28 mouse cellular contexts compared by ENCODE assay signal in genomic region chr13:7691232-7691631, GRCm38 (mm10).
"Had no signal": no experiment of that assay in that cellular context is flagged by ENCODE, and none has a peak within 500 bp of the region (broad histone marks: within the 10 kb centered on the region; RNA-seq: fewer than 3 reads in every experiment).

No protein-coding gene starts in this region.

- H3K27me3 ChIP-seq: embryonic facial prominence, embryonic 12.5 days; embryonic facial prominence, embryonic 13.5 days; embryonic facial prominence, embryonic 15.5 days; forebrain, embryonic 12.5 days; forebrain, embryonic 13.5 days; forebrain, embryonic 15.5 days had no signal

- H3K4me3 ChIP-seq: embryonic facial prominence, embryonic 10.5 days; embryonic facial prominence, embryonic 12.5 days; embryonic facial prominence, embryonic 13.5 days; embryonic facial prominence, embryonic 15.5 days; erythroblast, embryonic 14.5 days; forebrain, embryonic 10.5 days; forebrain, embryonic 12.5 days; forebrain, embryonic 13.5 days; forebrain, embryonic 15.5 days; gastrocnemius, adult 2 months; heart, adult 2 months had no signal

- ATAC-seq: forebrain, embryonic 13.5 days; forebrain, embryonic 14.5 days; forebrain, embryonic 15.5 days; forebrain, embryonic 16.5 days; forebrain, postnatal 0 days had no signal

- H3K9me3 ChIP-seq: embryonic facial prominence, embryonic 10.5 days; embryonic facial prominence, embryonic 12.5 days; embryonic facial prominence, embryonic 13.5 days; embryonic facial prominence, embryonic 15.5 days; forebrain, embryonic 10.5 days; forebrain, embryonic 12.5 days; forebrain, embryonic 13.5 days; forebrain, embryonic 15.5 days had no signal

- DNase-seq: cerebellum, adult 8-10 months; cerebellum, adult 9-10 months; cerebellum, adult 9-11 months; cerebellum, postnatal 10 days; cerebellum, postnatal 14 days; cerebellum, postnatal 25 days; cerebellum, postnatal 36 days; embryo, embryonic 11 days; forebrain, postnatal 0 days; gastrocnemius, adult 2 months; gastrocnemius, postnatal 10 days; gastrocnemius, postnatal 14 days; gastrocnemius, postnatal 25 days; gastrocnemius, postnatal 36 days; heart, adult 11 months; heart, adult 18-20 months; heart, adult 2 months had no signal

- H3K27ac ChIP-seq: embryonic facial prominence, embryonic 10.5 days; embryonic facial prominence, embryonic 12.5 days; embryonic facial prominence, embryonic 13.5 days; embryonic facial prominence, embryonic 15.5 days; forebrain, embryonic 10.5 days; forebrain, embryonic 12.5 days; forebrain, embryonic 13.5 days; forebrain, embryonic 15.5 days; gastrocnemius, adult 2 months; heart, adult 2 months had no signal

- H3K9ac ChIP-seq: embryonic facial prominence, embryonic 12.5 days; embryonic facial prominence, embryonic 13.5 days; embryonic facial prominence, embryonic 15.5 days; forebrain, embryonic 12.5 days; forebrain, embryonic 13.5 days; forebrain, embryonic 15.5 days; forebrain, postnatal 0 days had no signal

- H3K4me1 ChIP-seq: embryonic facial prominence, embryonic 10.5 days; embryonic facial prominence, embryonic 12.5 days; embryonic facial prominence, embryonic 13.5 days; embryonic facial prominence, embryonic 15.5 days; forebrain, embryonic 10.5 days; forebrain, embryonic 12.5 days; forebrain, embryonic 13.5 days; forebrain, embryonic 15.5 days had no signal

- H3K36me3 ChIP-seq: embryonic facial prominence, embryonic 10.5 days; embryonic facial prominence, embryonic 12.5 days; embryonic facial prominence, embryonic 13.5 days; embryonic facial prominence, embryonic 15.5 days; forebrain, embryonic 10.5 days; forebrain, embryonic 12.5 days; forebrain, embryonic 15.5 days had no signal

- H3K4me2 ChIP-seq: embryonic facial prominence, embryonic 12.5 days; embryonic facial prominence, embryonic 13.5 days; embryonic facial prominence, embryonic 15.5 days; forebrain, embryonic 12.5 days; forebrain, embryonic 13.5 days; forebrain, embryonic 15.5 days had no signal
